Mouse (Mus musculus) midbrain, embryonic 16.5 days (tissue): ENCODE results near the gene Zbtb20. TPM values are rescaled to one million over a fixed set of nuclear protein-coding genes. Genes with fewer than 3 reads are reported as not detected.

Source experiments
- microRNA counts: library from miRNA; unstranded; fragments of <30 nt; microRNA quantifications from one replicate; lab custom pipeline; 2016
- microRNA-seq: library from miRNA; unstranded; fragments of <30 nt; microRNA quantifications from one replicate; pipeline ENCODE4, GENCODE M21; 2017
- polyA plus RNA-seq: library from polyadenylated mRNA; unstranded; fragments of >200 nt; fragmentation: Nextera tagmentation; extraction: Ambion mirVana; gene quantifications from 2 replicates; pipeline ENCODE4 v1.2.1, GENCODE M21; 2015

Gene Zbtb20
- polyA plus RNA-seq, 1 experiment from 2014 or later = 60.7 TPM

MicroRNAs encoded within 50 kb of the gene (microRNA counts, 519-probe panel; counts per million panel counts)
- 386 counts per million, percentile 18 among the panel's probes with 10 or more counts for microRNA mmu-miR-568 (lab: Ali Mortazavi, UCI)

Small RNA genes within 50 kb of the gene (microRNA-seq; reads per million reads assigned to microRNA genes)
- gene Mir568 = not detected
